Mouse (Mus musculus) gastrocnemius, postnatal 25 days (tissue): Measurements from ENCODE around the gene Hoxc9. TPM values are rescaled to one million over a fixed set of nuclear protein-coding genes. Genes with fewer than 3 reads are reported as not detected.

ENCODE experiments used
- DNase-seq: peaks from one replicate; pipeline ENCODE4 v3.0.0; 2022
- total RNA-seq, 2 experiments: library from RNA; stranded (reverse); gene quantifications; 1 replicate in 1 of 2; 2 replicates in 1 of 2; pipeline ENCODE4 v1.2.3; 2021

Gene Hoxc9
- total RNA-seq, 2 experiments from 2014 or later = 4.6 to 6.5 TPM

GRCm38 (mm10) chr15:102999955-103000354 lies 23.7 kb downstream of the Hoxc9 start:
- peak; percentile 33 for DNase-seq

DNA sequence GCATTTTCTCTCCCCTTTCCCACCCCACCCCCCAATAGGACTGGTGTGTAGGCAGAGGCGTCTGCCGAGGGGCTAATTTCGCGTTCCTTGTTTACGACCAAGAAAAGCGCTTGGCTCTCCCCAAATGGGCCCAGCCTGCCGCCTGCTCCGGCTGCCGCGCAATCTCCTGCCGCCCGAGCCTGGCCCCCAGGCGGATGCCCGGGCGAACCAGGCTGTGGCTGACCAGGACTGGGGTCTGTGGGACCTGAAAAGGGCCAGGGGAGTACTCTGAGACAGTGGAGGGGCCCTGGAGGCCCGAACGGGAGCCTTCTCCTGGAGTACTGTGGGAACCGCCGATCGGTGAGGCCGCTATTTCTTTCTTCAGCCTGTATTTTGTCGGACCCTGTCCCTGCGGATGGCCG lies 24.3 kb downstream of the Hoxc9 start:
- peak; percentile 43 for DNase-seq

DNA sequence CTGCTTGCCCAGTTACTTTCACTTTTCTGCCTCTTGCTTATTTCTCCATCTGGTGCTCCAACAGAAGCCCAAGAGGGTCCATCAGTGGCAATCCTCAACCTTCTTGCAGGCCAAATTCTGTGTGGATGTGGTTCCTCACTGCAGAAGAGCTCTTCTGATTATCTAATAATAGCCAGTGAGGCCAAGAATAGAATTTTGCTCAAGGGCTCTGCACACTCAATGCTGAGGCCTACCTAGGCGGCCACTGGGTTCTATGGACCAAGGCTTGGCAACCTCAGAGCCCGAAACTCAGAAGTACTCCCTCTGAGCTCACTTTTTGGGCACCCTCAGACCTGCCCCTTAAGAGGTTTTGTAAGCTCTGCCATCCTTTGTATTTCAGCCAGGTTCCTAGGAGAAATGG lies 25.1 kb downstream of the Hoxc9 start:
- no peak for DNase-seq

DNA sequence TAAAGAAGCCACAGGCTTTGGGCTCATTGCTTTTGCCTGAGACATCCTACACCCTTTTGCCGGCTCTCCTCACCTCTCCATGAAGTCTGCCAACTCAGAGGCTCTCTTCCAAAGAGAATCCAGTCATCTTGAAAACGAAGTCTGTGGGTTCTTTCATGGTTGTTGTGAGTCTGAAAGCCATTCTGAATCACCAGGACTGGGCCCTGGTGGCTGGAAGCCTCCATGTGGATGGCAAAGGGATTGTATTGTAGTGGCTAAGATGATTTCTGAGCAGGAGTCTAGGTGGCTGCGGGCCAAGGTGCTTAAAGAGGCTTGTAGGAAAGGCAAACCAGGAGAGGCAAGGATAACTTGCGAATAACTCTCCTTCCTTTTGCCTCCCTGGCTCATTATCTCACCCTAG lies 25.9 kb downstream of the Hoxc9 start:
- DNase-seq = no peak

DNA sequence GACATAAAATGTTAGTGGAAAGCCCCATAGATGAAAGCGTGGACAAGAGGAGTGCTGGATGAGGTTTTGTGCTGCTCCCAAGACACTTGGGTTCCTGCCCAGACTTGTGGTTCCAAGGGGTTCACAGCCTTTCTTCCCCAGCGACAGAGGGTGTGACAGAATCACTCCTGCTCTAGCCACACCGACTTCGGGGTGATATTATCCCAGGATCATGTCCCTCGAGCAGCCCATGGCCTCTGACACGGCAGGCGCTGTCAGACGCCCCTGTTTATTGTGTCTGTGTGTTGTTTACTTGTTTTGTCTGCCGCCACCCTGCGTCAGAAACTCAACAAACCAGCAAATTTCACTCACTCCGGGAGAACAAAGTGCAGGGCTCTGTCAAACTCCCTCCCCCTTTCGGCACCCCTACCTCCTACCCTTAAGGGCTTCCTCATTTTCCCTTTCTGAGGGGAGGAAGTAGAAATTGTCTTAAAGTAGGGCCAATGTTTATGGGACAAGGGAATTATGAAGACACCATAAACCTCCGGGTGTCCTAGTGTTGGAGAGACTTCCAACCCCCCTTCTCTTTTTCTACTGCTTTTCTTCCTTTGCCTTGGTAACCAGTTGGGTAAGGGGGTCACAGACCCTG lies 26.7 kb downstream of the Hoxc9 start:
- DNase-seq = no peak

DNA sequence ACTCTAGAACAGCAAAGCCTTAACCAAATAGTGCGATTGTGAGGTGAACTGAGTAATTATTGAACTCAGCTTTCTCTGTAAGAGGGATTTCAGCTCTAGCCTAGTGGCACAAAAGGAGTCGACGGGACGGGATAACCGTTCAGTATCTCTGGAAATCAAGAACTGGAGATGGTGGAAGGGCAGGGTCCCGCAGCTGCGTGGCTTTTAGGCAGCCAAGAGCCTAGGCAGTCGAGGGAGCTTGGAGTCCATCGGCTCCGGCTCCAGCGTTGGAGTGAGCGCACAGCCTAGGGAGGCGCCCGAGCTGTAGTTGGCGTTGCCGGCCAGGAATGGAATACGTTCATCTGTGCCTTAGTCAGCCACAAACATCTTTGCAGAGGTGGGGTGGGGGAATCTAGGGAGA lies 29.1 kb downstream of the Hoxc9 start:
- peak; percentile 49 for DNase-seq

- no peak for DNase-seq
Measured at GRCm38 (mm10) chr15:103005797-103006196, 29.6 kb downstream of the Hoxc9 start.

DNA sequence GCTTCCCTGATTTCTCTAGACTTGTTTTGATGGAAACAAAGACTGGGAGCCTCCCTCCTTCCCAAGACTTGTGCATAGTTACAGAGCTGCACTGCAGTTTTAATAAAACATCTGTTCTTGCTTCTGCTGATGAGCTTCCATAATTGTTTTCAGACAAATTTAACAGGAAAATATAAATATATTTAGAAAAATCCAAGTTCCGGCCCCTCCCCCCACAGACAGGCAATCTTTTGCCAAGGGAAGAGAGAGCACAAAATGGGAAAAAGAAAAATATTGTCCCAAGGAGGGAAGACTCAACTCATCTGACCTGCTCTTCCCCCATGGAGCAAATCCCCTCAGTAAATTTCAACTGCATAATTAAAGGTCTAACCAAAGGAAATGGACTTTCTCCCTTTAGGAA lies 30.1 kb downstream of the Hoxc9 start:
- DNase-seq = no peak

GRCm38 (mm10) chr15:103009265-103010111 lies 33.2 kb downstream of the Hoxc9 start:
- DNase-seq = no peak

GRCm38 (mm10) chr15:103010112-103010846 lies 34.0 kb downstream of the Hoxc9 start:
- DNase-seq = no peak

- DNase-seq = no peak
Measured at GRCm38 (mm10) chr15:103010847-103011555, 34.8 kb downstream of the Hoxc9 start.

DNA sequence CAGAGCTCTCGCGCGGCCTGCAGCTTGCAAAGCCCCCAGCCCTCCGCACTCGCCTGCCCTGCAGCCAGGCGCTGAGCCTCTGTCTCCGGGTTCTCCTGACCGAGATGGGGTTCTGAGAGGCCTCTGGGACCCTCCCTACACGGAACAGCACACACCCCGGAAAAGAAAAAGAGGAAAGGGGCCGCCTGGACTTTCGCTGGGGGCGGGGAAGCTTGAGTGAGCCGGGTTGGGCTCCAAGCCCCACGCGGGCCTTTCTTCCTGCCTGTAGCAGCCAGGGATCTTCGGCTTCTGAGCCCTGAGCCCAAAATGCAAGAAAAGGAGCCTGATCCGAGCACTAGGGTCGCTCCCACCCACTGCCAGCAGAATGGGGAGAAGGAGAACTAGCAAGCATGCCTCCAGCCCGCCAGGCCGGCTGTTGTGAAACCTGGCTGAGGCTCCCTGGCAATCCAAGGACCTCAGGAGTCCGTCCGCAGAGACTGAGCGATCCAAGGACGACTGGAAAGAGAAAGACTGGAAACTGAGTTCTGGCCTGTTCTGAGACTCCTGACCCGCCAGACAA lies 35.8 kb downstream of the Hoxc9 start:
- peak; percentile 47 for DNase-seq

GRCm38 (mm10) chr15:103013238-103013984 lies 37.2 kb downstream of the Hoxc9 start:
- peak; percentile 35 for DNase-seq

DNA sequence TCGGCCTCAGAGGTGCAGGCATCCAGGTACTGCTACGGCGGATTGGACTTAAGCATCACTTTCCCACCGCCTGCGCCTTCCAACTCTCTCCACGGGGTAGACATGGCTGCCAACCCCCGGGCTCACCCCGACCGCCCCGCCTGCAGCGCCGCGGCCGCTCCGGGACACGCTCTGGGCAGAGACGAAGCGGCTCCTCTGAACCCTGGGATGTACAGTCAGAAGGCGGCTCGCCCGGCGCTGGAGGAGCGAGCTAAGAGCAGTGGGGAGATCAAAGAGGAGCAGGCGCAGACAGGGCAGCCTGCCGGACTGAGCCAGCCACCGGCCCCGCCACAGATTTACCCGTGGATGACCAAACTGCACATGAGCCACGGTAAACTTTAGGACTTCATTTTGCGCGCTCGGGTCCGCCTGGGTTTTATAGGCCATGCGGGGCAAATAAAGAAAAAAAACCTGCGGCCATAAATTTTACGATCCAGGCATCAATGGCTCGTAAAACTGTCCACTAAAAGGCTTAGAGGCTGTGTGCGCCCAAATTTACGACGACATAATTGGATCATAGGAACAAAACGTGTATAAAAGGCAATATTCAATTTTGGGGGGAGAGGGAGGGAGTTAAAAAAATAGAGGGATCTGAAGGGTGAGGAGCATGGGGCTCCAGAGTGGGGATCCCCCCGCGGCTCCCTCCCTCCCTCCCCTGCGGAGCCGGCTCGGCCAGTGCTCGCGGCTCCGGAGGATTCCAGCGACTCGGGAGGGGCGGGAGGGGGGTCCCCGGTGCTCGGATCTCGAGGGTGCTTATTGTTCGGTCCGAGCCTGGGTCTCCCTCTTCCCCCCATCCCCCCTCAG lies 38.1 kb downstream of the Hoxc9 start:
- peak; percentile 55 for DNase-seq

- DNase-seq = no peak
Measured at GRCm38 (mm10) chr15:103015009-103015399, 38.8 kb downstream of the Hoxc9 start.

- no peak for DNase-seq
Measured at GRCm38 (mm10) chr15:103015406-103016166, 39.3 kb downstream of the Hoxc9 start.

DNA sequence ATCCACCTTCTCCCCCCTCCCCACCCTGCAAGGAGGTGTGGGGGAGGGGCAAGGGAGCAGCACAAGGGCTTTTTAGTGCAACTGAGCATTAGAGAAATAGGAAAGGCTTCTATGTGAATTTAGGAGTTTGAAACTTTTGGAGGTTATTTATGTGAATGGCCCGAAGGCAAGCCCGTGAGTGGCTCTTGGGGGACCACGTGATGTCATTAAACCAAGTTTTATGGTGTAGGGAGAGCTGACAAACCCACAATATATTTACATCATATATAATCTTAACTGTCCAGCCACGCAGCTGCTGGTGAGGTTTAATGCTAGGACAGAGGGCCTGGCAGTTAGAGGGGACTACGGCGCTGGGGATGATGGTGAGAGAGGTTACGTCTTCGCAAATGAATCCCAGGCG lies 42.4 kb downstream of the Hoxc9 start, which contains the start of gene Hoxc4:
TSS of gene Hoxc4 (plus strand) at position 299 of the 400 bp plus-strand sequence.
- DNase-seq = no peak

DNA sequence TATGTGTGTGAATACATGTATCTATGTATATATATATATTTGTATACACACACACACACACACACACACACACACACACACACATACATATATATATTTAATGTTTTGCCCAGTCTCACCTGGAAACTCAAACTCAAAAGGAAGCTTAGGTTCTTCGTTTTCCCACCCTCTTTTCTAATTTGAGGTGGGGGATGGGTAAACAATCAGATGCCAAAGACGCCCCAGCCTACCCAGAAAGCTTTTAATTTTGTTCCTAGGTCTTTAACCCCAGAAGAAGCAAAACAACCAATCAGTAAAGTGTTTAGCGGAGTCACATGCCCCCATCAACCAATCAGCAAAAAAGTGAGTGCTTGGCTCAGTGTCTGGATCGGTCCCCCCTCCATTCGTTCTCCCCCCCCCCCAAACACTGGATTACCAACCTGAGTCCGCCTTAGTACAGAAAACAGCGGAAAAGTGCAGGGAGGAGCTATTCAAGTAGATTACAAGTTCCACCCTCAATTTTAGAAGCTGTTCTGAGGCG lies 44.7 kb downstream of the Hoxc9 start:
- no peak for DNase-seq

- no peak for DNase-seq
Measured at GRCm38 (mm10) chr15:103021544-103021943, 45.3 kb downstream of the Hoxc9 start.
